Mouse (Mus musculus) kidney, postnatal 0 days (tissue): ENCODE measurements at regions not wholly inside any gene's neighbourhood (a gene's known extent, or its start where the extent isn't known, plus 50 kb on each side); places are given as distances from the start of the nearest gene placed in this dataset.

Experiments
- ATAC-seq: fragments of 200-750 bp; cut with Nextera tagmentation; replicated peaks from 2 replicates; pipeline ENCODE4 v1.8.0; 2017; ENCODE audit warnings: low read depth, moderate number of reproducible peaks, moderate TSS enrichment, moderate library complexity; ENCODE audit not compliant: low FRiP score
- DNase-seq: peaks from one replicate; pipeline ENCODE4 v3.0.0-alpha.2; 2016; ENCODE audit warnings: low spot score
- H3K27ac ChIP-seq: fragments of 300-500 bp; sonication (generic); 2 replicates; pipeline ENCODE4 v1.5.1; 2014; ENCODE audit warnings: mild to moderate bottlenecking
- H3K27me3 ChIP-seq: fragments of 300-500 bp; sonication (generic); 2 replicates; pipeline ENCODE4 v1.6.1; 2014; ENCODE audit warnings: low read length, mixed read lengths; ENCODE audit not compliant: insufficient read depth
- H3K36me3 ChIP-seq: fragments of 300-500 bp; sonication (generic); 2 replicates; pipeline ENCODE4 v1.6.1; 2014; ENCODE audit warnings: low read length, mixed read lengths; ENCODE audit not compliant: insufficient read depth
- H3K4me1 ChIP-seq: fragments of 300-500 bp; sonication (generic); replicated peaks from 2 replicates; pipeline ENCODE4 v1.6.1; 2014; ENCODE audit warnings: antibody characterized with exemption, low read length, mixed read lengths; ENCODE audit not compliant: insufficient read depth
- H3K4me2 ChIP-seq: fragments of 300-500 bp; sonication (generic); 2 replicates; pipeline ENCODE4 v1.6.1; 2014; ENCODE audit warnings: mild to moderate bottlenecking, low read length, moderate library complexity, mixed read lengths
- H3K4me3 ChIP-seq: fragments of 300-500 bp; sonication (generic); replicated peaks from 2 replicates; pipeline ENCODE4 v1.5.1; 2014; ENCODE audit warnings: low read depth, low read length
- H3K9ac ChIP-seq: fragments of 300-500 bp; sonication (generic); 2 replicates; pipeline ENCODE4 v1.6.1; 2014; ENCODE audit warnings: low read depth, low read length
- H3K9me3 ChIP-seq: fragments of 300-500 bp; sonication (generic); replicated peaks from 2 replicates; pipeline ENCODE4 v1.6.1; 2016; ENCODE audit warnings: low read length, inconsistent platforms, mixed read lengths
- CTCF ChIP-seq: IDR thresholded peaks from 2 replicates; pipeline ENCODE4 v1.5.1; 2016; ENCODE audit warnings: antibody characterized with exemption, low read depth, mild to moderate bottlenecking, moderate library complexity
- WGBS: fragments of 180-500 bp; shearing (Covaris S2); extraction: QIAGEN DNeasy Blood & Tissue Kit; methylation state at CpG from one replicate; pipeline ENCODE4 v1.1.7; 2014; 5-methylcytosine and 5-hydroxymethylcytosine counted together

- no peak for TF ChIP-seq CTCF
- Histone ChIP-seq H3K4me2 (no peak overlapping the region), H3K9me3 (no peaks in the 10 kb centered on the region), H3K4me3 (no peak overlapping the region), H3K9ac (no peak overlapping the region), H3K4me1 (no peaks in the 10 kb centered on the region), H3K36me3 (no peaks in the 10 kb centered on the region), H3K27me3 (no peaks in the 10 kb centered on the region), H3K27ac (no peak overlapping the region)
- no peak for DNase-seq
- ATAC-seq, result no peak
- WGBS, result 91% methylated on average over 3 of the region's 3 CpGs
Measured at GRCm38 (mm10) chr5:99125418-99125817, 88.3 kb upstream of the Prkg2 start.

GRCm38 (mm10) chr5:99111755-99112154 lies 74.6 kb upstream of the Prkg2 start:
- no peak for ATAC-seq
- 51% methylated on average over 4 of the region's 4 CpGs for WGBS

GRCm38 (mm10) chr5:99111235-99111634 lies 74.1 kb upstream of the Prkg2 start:
- Histone ChIP-seq H3K4me1 (no peaks in the 10 kb centered on the region), H3K4me2 (no peak overlapping the region), H3K9me3 (no peaks in the 10 kb centered on the region), H3K36me3 (no peaks in the 10 kb centered on the region), H3K27me3 (no peaks in the 10 kb centered on the region), H3K27ac (no peak overlapping the region), H3K9ac (no peak overlapping the region), H3K4me3 (no peak overlapping the region)
- ATAC-seq (0 out of 2 replicates have a peak, but pooled peaks have one; percentile 33), DNase-seq (peak; percentile 64)
- WGBS, result 44% methylated on average over 4 of the region's 4 CpGs
- TF ChIP-seq CTCF, result no peak

More at GRCm38 (mm10) chr5:99111755-99112154, 74.6 kb upstream of the Prkg2 start:
- no peak overlapping the region for H3K9ac ChIP-seq
- H3K27me3 ChIP-seq, result no peaks in the 10 kb centered on the region
- no peaks in the 10 kb centered on the region for H3K4me1 ChIP-seq
- DNase-seq, result no peak
- H3K4me2 ChIP-seq, result no peak overlapping the region
- no peak overlapping the region for H3K4me3 ChIP-seq
- H3K9me3 ChIP-seq, result no peaks in the 10 kb centered on the region
- no peak overlapping the region for H3K27ac ChIP-seq
- TF ChIP-seq CTCF, result no peak
- H3K36me3 ChIP-seq, result no peaks in the 10 kb centered on the region

GRCm38 (mm10) chr5:99099727-99100116 lies 62.6 kb upstream of the Prkg2 start:
- no peak for TF ChIP-seq CTCF
- Histone ChIP-seq H3K4me2 (no peak overlapping the region), H3K27ac (no peak overlapping the region), H3K9me3 (no peaks in the 10 kb centered on the region), H3K36me3 (no peaks in the 10 kb centered on the region), H3K4me3 (no peak overlapping the region), H3K4me1 (no peaks in the 10 kb centered on the region), H3K27me3 (no peaks in the 10 kb centered on the region), H3K9ac (no peak overlapping the region)
- DNase-seq (peak; percentile 9), ATAC-seq (no peak)
- 52% methylated on average over 6 of the region's 6 CpGs for WGBS

- no peak overlapping the region for H3K27ac ChIP-seq
- H3K27me3 ChIP-seq, result no peaks in the 10 kb centered on the region
- no peaks in the 10 kb centered on the region for H3K4me1 ChIP-seq
- no peaks in the 10 kb centered on the region for H3K9me3 ChIP-seq
- WGBS, result 88% methylated on average over 7 of the region's 7 CpGs
- no peak overlapping the region for H3K4me3 ChIP-seq
- no peaks in the 10 kb centered on the region for H3K36me3 ChIP-seq
- no peak overlapping the region for H3K4me2 ChIP-seq
- no peak overlapping the region for H3K9ac ChIP-seq
- no peak for TF ChIP-seq CTCF
- ATAC-seq (no peak), DNase-seq (no peak)
Measured at GRCm38 (mm10) chr5:99099014-99099726, 62.0 kb upstream of the Prkg2 start.
